Comparison of ENCODE assay signal across 10 mouse cellular contexts in genomic region chr5:138776346-138776745, GRCm38 (mm10). TPM values are rescaled to one million over a fixed set of nuclear protein-coding genes. Genes with fewer than 3 reads are reported as not detected.
DNase-seq lines count a peak whose midpoint lies in the region; ATAC-seq lines count a peak whose summit lies in the region.
"Had no signal": no experiment of that assay in that cellular context is flagged by ENCODE, and none has a peak within 500 bp of the region (broad histone marks: within the 10 kb centered on the region; RNA-seq: fewer than 3 reads in every experiment).

No protein-coding gene starts in this region.

- no peaks in the 10 kb centered on the region for H3K36me3 ChIP-seq in liver, embryonic 16.5 days (ENCODE audit: control insufficient read depth, insufficient read depth)

- H3K9ac ChIP-seq in liver, embryonic 16.5 days (ENCODE audit: low read depth, low read length), result no peak overlapping the region
- H3K9ac ChIP-seq: hindbrain, embryonic 15.5 days had no signal

- DNase-seq in cerebellum, adult 18-20 months, result peak; percentile 9 to 31
- no peak for DNase-seq in cerebellum, postnatal 14 days
- DNase-seq in 3134 (ENCODE audit: extremely low read depth, insufficient read length, low spot score), result peak; percentile 74
- peak; percentile 65 to 77 for DNase-seq in heart, adult 9 months (ENCODE audit: low spot score in 2 of 2)
- no peak for DNase-seq in T-cell, adult 2 months (ENCODE audit: low spot score)
- DNase-seq in kidney, adult 9 months, result no peak

- no peak overlapping the region for H3K4me3 ChIP-seq in liver, embryonic 16.5 days (ENCODE audit: low read depth, low read length)
- H3K4me3 ChIP-seq: hindbrain, embryonic 15.5 days had no signal

- H3K4me1 ChIP-seq in liver, embryonic 16.5 days (ENCODE audit: control insufficient read depth, low read depth, low read length), result no peaks in the 10 kb centered on the region; the same call in 1 of the 2 replicates

- no peaks in the 10 kb centered on the region for H3K27me3 ChIP-seq in liver, embryonic 16.5 days (ENCODE audit: control insufficient read depth, insufficient read depth, low read depth, low read length)
- H3K27me3 ChIP-seq: hindbrain, embryonic 15.5 days had no signal

- H3K27ac ChIP-seq in liver, embryonic 16.5 days (ENCODE audit: low read length), result no peak overlapping the region
- H3K27ac ChIP-seq: hindbrain, embryonic 15.5 days had no signal

- H3K4me2 ChIP-seq in liver, embryonic 16.5 days (ENCODE audit: low read depth, low read length), result no peak overlapping the region
- H3K4me2 ChIP-seq: hindbrain, embryonic 15.5 days had no signal

- WGBS in liver, embryonic 16.5 days (ENCODE audit: insufficient replicate concordance), result 55% methylated on average over 1 of the region's 1 CpGs

- no peaks in the 10 kb centered on the region for H3K9me3 ChIP-seq in liver, embryonic 16.5 days (replicated peaks; ENCODE audit: control insufficient read depth, low read length)
- H3K9me3 ChIP-seq: hindbrain, embryonic 15.5 days had no signal

- ATAC-seq in liver, embryonic 16.5 days (ENCODE audit: low read depth), result peak; percentile 78
- ATAC-seq in activated CD4-positive, CD25-positive, alpha-beta regulatory T cell, adult 4 months, result no peak

RNA-seq across cellular contexts. Expression of gene Fam20c, which starts 22.0 kb away (rescaled TPM):
- polyA plus RNA-seq in liver, embryonic 16.5 days (2015; fragmentation: Nextera tagmentation; extraction: Ambion mirVana), result 7.4 and 10.8 TPM in 2 replicates
- polyA plus RNA-seq in activated CD4-positive, CD25-positive, alpha-beta regulatory T cell, adult 4 months (2017; shearing (Covaris generic)), result not detected

RNA-seq across cellular contexts. Expression of gene Gm5294, which starts 43.5 kb away (rescaled TPM):
- not detected in 2 replicates for polyA plus RNA-seq in liver, embryonic 16.5 days (2015; fragmentation: Nextera tagmentation; extraction: Ambion mirVana)
- not detected for polyA plus RNA-seq in activated CD4-positive, CD25-positive, alpha-beta regulatory T cell, adult 4 months (2017; shearing (Covaris generic))
- polyA plus RNA-seq: limb, embryonic 11.5 days had no signal

Comparison
In these comparisons a context has a peak if more than half of its experiments do, and no peak if none do; other contexts are left out.
1. DNase-seq: peak in cerebellum, adult 18-20 months (2 of 2), 3134 (single experiment) and heart, adult 9 months (2 of 2); none in cerebellum, postnatal 14 days (0 of 2), T-cell, adult 2 months (single experiment) and kidney, adult 9 months (single experiment).